Mouse (Mus musculus) left cerebral cortex, postnatal 14 days (tissue): ENCODE data around the gene Ndufa6. TPM values are rescaled to one million over a fixed set of nuclear protein-coding genes. Genes with fewer than 3 reads are reported as not detected.
"Not testable (repeated sequence)": the region's sequence is repeated elsewhere in the genome, so short reads cannot be mapped to it uniquely, and the experiment has no call there.

Source experiments
- DNase-seq, 2 experiments: peaks; one replicate each; pipeline ENCODE4 v3.0.0; 2021 to 2022; ENCODE audit warnings: low spot score in 2 of 2, mixed read lengths in 1 of 2
- intact Hi-C: fragments of 180-260 bp; cut with DNase I; formaldehyde crosslinking; loops from one replicate; pipeline ENCODE4 v1.15.1; 2025
- total RNA-seq, 2 experiments: library from RNA; stranded (reverse); gene quantifications; 2 replicates each; pipeline ENCODE4 v1.2.3; 2021

Ndufa6 gene
- total RNA-seq, 2 experiments from 2014 or later = 174 to 193 TPM

- intact Hi-C loops = no loop called here
- no peak for DNase-seq
Measured at GRCm38 (mm10) chr15:82374437-82374836, 20.3 kb upstream of the Ndufa6 start.

- no peak for DNase-seq
- intact Hi-C loops = no loop called here
Measured at GRCm38 (mm10) chr15:82372991-82373390, 18.9 kb upstream of the Ndufa6 start.

GRCm38 (mm10) chr15:82372446-82372845 lies 18.3 kb upstream of the Ndufa6 start:
- intact Hi-C loops = no loop called here
- no peak for DNase-seq

GRCm38 (mm10) chr15:82368851-82369250 lies 14.7 kb upstream of the Ndufa6 start:
- DNase-seq = no peak
- intact Hi-C loops = no loop called here

GRCm38 (mm10) chr15:82368146-82368545 lies 14.0 kb upstream of the Ndufa6 start:
- DNase-seq = no peak
- intact Hi-C loops = no loop called here

- intact Hi-C loops = not testable (repeated sequence)
Measured at GRCm38 (mm10) chr15:82364561-82364960, 10.4 kb upstream of the Ndufa6 start.

GRCm38 (mm10) chr15:82363801-82364200 lies 9.7 kb upstream of the Ndufa6 start:
- DNase-seq, intact Hi-C loops: not testable (repeated sequence)

More at GRCm38 (mm10) chr15:82364561-82364960, 10.4 kb upstream of the Ndufa6 start:
- DNase-seq = not testable (repeated sequence)

GRCm38 (mm10) chr15:82362234-82362633 lies 8.1 kb upstream of the Ndufa6 start:
- intact Hi-C loops = no loop called here
- no peak for DNase-seq

- DNase-seq = no peak
- intact Hi-C loops = no loop called here
Measured at GRCm38 (mm10) chr15:82361459-82362018, 7.4 kb upstream of the Ndufa6 start.

- no peak for DNase-seq
- intact Hi-C loops = no loop called here
Measured at GRCm38 (mm10) chr15:82358431-82359260, 4.5 kb upstream of the Ndufa6 start.

- DNase-seq = no peak
- intact Hi-C loops = loop anchor here (1.0 kb wide), 1 partner anchor 64 kb away; no protein-coding TSS in a partner anchor
Measured at GRCm38 (mm10) chr15:82353745-82354113, 393 bp downstream of the Ndufa6 start.

GRCm38 (mm10) chr15:82353078-82353744 lies 911 bp downstream of the Ndufa6 start:
- DNase-seq = no peak
- intact Hi-C loops = no loop called here

- DNase-seq = no peak
- intact Hi-C loops = no loop called here
Measured at GRCm38 (mm10) chr15:82351480-82351879, 2.6 kb downstream of the Ndufa6 start.

GRCm38 (mm10) chr15:82350349-82350748 lies 3.8 kb downstream of the Ndufa6 start:
- intact Hi-C loops = no loop called here
- no peak for DNase-seq

GRCm38 (mm10) chr15:82348999-82349341 lies 5.2 kb downstream of the Ndufa6 start:
- intact Hi-C loops = no loop called here
- no peak for DNase-seq

GRCm38 (mm10) chr15:82348258-82348998 lies 5.7 kb downstream of the Ndufa6 start:
- no peak for DNase-seq
- intact Hi-C loops = no loop called here

- DNase-seq = no peak
- intact Hi-C loops = no loop called here
Measured at GRCm38 (mm10) chr15:82347852-82348251, 6.3 kb downstream of the Ndufa6 start.

- no peak for DNase-seq
- intact Hi-C loops = no loop called here
Measured at GRCm38 (mm10) chr15:82347303-82347676, 6.8 kb downstream of the Ndufa6 start.

GRCm38 (mm10) chr15:82346580-82347302 lies 7.4 kb downstream of the Ndufa6 start:
- intact Hi-C loops = no loop called here

More at GRCm38 (mm10) chr15:82346580-82347302, 7.4 kb downstream of the Ndufa6 start:
- DNase-seq = no peak
